Mouse (Mus musculus): ENCODE data around the gene Gtf2h2. TPM values are rescaled to one million over a fixed set of nuclear protein-coding genes. Genes with fewer than 3 reads are reported as not detected.
A peak's percentile ranks its signal among the peaks of the same experiment; 100 is the strongest.

Gtf2h2 gene
- polyA plus RNA-seq, 1 experiment from 2014 or later = 13.4 TPM

- ATAC-seq (peak; percentile 57), DNase-seq (no peak)
- Histone ChIP-seq H3K4me3 (ENCODE audit: low read depth, low read length) (no peak overlapping the region), H3K9me3 (ENCODE audit: low read length) (no peaks in the 10 kb centered on the region), H3K36me3 (replicated peaks; ENCODE audit: insufficient read depth, low read length) (no peaks in the 10 kb centered on the region; the same call in 1 of the 2 replicates), H3K27ac (ENCODE audit: low read depth) (0 out of 2 replicates have a peak overlapping the region, but pooled peaks have one; percentile 34), H3K9ac (replicated peaks) (no peak overlapping the region), H3K4me1 (ENCODE audit: insufficient read depth) (peaks cover 19% of the 10 kb centered on the region), H3K27me3 (ENCODE audit: insufficient read depth, low read length) (no peaks in the 10 kb centered on the region), H3K4me2 (ENCODE audit: low read depth, low read length) (no peak overlapping the region)
- WGBS (ENCODE audit: insufficient replicate concordance) = 61% methylated on average over 2 of the region's 2 CpGs
- no peak for TF ChIP-seq CTCF (IDR thresholded peaks at IDR 0.05; ENCODE audit: low read depth)
- TF ChIP-seq EP300 (IDR thresholded peaks at IDR 0.05; ENCODE audit: low read depth) = no peak
Measured at GRCm38 (mm10) chr13:100523698-100524097, 31.3 kb upstream of the Gtf2h2 start.

DNA sequence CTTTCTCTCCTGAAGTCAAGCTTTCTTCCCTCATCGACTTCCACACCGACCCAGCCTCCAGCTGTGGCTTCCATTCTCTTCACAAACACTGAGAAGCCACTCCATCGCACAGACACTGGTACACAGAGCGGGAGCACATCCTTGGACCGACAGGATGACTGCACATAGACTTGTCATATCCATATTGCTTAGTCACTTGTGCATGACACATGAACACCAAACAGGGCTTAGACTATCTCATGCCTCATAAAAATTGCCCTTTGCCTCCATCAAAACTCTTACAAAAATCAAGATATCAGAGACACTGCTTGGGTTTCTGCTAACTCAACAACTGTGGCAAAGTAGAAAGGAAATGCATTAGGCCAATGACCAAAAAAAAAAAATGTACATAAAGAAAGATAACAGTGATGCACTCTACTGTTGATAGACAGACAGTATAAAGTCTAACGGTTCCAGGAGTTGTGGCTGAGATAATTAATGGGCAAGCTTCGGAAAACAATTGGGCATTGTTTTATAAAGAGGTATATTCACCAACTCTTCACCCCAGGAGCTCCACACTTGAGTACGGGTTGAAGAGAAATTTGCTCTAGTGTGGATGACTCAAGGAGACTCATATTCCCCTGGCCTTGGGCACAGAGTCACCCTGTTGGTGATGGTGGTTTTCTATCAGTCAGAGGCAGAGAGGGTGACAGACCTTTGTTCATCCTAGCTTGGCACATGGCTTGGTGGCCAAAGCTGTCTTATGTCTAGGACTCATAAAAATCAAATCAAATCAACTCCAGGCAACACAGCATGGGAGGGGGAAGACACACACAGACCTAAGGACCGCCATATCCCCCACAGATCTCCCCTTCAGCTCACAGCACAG lies 29.6 kb upstream of the Gtf2h2 start:
- DNase-seq = no peak
- Histone ChIP-seq H3K4me3 (ENCODE audit: low read depth, low read length) (no peak overlapping the region), H3K9ac (replicated peaks) (no peak overlapping the region), H3K36me3 (replicated peaks; ENCODE audit: insufficient read depth, low read length) (no peaks in the 10 kb centered on the region), H3K4me2 (ENCODE audit: low read depth, low read length) (no peak overlapping the region), H3K9me3 (ENCODE audit: low read length) (no peaks in the 10 kb centered on the region), H3K27ac (ENCODE audit: low read depth) (no peak overlapping the region), H3K4me1 (ENCODE audit: insufficient read depth) (peaks cover 19% of the 10 kb centered on the region), H3K27me3 (ENCODE audit: insufficient read depth, low read length) (no peaks in the 10 kb centered on the region)
- 72% methylated on average over 9 of the region's 9 CpGs for WGBS (ENCODE audit: insufficient replicate concordance)
- no peak for TF ChIP-seq CTCF (IDR thresholded peaks at IDR 0.05; ENCODE audit: low read depth)
- no peak for TF ChIP-seq EP300 (IDR thresholded peaks at IDR 0.05; ENCODE audit: low read depth)
- no peak for ATAC-seq

DNA sequence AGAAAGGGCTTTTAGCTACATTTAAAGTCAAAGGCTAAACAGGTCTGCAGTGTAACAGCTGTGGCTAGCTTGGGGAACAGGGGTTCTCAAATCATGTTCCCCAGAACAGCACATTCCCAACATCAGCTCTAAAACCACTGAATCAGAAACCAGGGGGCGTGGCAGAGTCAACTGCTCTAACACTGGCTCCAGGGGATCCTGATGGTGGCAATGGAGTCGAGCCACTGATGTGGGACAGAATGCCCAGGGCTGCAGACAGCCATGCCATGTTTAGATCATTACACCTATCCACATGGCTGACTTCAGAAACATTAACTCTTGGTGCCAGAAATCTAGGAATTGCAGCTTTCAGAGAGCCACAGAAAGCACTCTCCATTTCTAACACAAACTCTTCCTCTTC lies 26.8 kb upstream of the Gtf2h2 start:
- Histone ChIP-seq H3K9me3 (ENCODE audit: low read length) (no peaks in the 10 kb centered on the region), H3K27ac (ENCODE audit: low read depth) (no peak overlapping the region), H3K4me3 (ENCODE audit: low read depth, low read length) (no peak overlapping the region), H3K27me3 (ENCODE audit: insufficient read depth, low read length) (no peaks in the 10 kb centered on the region), H3K4me1 (ENCODE audit: insufficient read depth) (peaks cover 11% of the 10 kb centered on the region; the same call in 1 of the 2 replicates), H3K36me3 (replicated peaks; ENCODE audit: insufficient read depth, low read length) (no peaks in the 10 kb centered on the region), H3K9ac (replicated peaks) (no peak overlapping the region), H3K4me2 (ENCODE audit: low read depth, low read length) (no peak overlapping the region)
- DNase-seq (no peak), ATAC-seq (no peak)
- 79% methylated on average over 2 of the region's 2 CpGs for WGBS (ENCODE audit: insufficient replicate concordance)
- TF ChIP-seq CTCF (IDR thresholded peaks at IDR 0.05; ENCODE audit: low read depth) = no peak
- no peak for TF ChIP-seq EP300 (IDR thresholded peaks at IDR 0.05; ENCODE audit: low read depth)

DNA sequence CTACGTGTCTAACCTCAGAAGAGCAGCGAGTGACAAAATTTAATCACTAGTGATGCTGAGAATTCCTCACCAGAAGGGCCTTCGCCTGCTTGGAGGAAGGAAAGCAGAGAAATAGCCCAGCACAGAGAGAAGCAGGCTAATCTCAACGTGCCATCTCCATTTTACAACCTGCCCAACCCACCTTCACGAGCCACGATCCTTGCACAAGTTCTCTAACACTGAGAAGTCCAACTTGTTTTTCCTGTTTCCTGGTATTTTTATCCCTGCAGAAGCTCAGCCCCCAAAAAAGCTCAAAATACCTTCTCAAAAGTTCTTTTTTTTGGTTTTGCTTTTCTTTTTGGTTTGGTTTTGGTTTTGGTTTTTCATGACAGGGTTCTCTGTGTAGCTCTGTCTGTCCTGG lies 25.8 kb upstream of the Gtf2h2 start:
- no peaks in the 10 kb centered on the region for H3K27me3 ChIP-seq (ENCODE audit: insufficient read depth, low read length)
- ATAC-seq (no peak), DNase-seq (no peak)
- H3K4me2 ChIP-seq (ENCODE audit: low read depth, low read length) = no peak overlapping the region
- H3K4me3 ChIP-seq (ENCODE audit: low read depth, low read length) = no peak overlapping the region
- H3K27ac ChIP-seq (ENCODE audit: low read depth) = no peak overlapping the region
- WGBS (ENCODE audit: insufficient replicate concordance) = 63% methylated on average over 6 of the region's 6 CpGs
- no peaks in the 10 kb centered on the region for H3K9me3 ChIP-seq (ENCODE audit: low read length)
- H3K9ac ChIP-seq (replicated peaks) = no peak overlapping the region
- TF ChIP-seq CTCF (IDR thresholded peaks at IDR 0.05; ENCODE audit: low read depth) (no peak), EP300 (IDR thresholded peaks at IDR 0.05; ENCODE audit: low read depth) (no peak)
- H3K36me3 ChIP-seq (replicated peaks; ENCODE audit: insufficient read depth, low read length) = no peaks in the 10 kb centered on the region
- H3K4me1 ChIP-seq (ENCODE audit: insufficient read depth) = peaks cover 8% of the 10 kb centered on the region; the same call in 1 of the 2 replicates

DNA sequence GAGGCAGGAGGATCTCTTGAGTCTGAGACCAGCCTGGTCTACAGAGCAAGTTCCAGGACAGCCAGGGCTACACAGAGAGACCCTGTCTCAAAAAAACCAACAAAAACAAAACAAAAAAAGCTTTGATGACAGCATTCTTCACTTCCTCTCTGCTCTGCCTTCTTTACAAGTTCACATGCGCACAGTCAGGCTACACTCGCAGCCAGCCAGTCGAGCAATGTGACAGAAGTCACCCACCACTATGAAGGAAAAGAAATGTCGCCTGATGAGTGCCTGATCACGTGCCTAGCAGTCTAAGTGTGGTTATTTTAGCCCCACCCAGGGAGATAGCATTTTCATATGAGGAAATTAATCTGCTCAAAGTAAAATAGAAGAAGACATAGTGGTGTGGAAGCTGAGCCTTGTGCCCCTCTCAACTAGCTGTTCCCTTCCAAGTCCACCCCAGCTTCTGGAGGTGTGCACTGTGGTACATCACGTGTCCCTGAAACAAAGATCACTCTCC lies 25.3 kb upstream of the Gtf2h2 start:
- no peak overlapping the region for H3K4me2 ChIP-seq (ENCODE audit: low read depth, low read length)
- 68% methylated on average over 6 of the region's 6 CpGs for WGBS (ENCODE audit: insufficient replicate concordance)

GRCm38 (mm10) chr13:100516213-100517105 lies 24.1 kb upstream of the Gtf2h2 start:
- no peak overlapping the region for H3K9ac ChIP-seq (replicated peaks)
- 73% methylated on average over 12 of the region's 12 CpGs for WGBS (ENCODE audit: insufficient replicate concordance)
- ATAC-seq = no peak
- TF ChIP-seq EP300 (IDR thresholded peaks at IDR 0.05; ENCODE audit: low read depth) (no peak), CTCF (IDR thresholded peaks at IDR 0.05; ENCODE audit: low read depth) (no peak)
- DNase-seq = no peak
- no peak overlapping the region for H3K4me3 ChIP-seq (ENCODE audit: low read depth, low read length)
- H3K9me3 ChIP-seq (ENCODE audit: low read length) = no peaks in the 10 kb centered on the region
- no peaks in the 10 kb centered on the region for H3K36me3 ChIP-seq (replicated peaks; ENCODE audit: insufficient read depth, low read length)
- no peaks in the 10 kb centered on the region; the same call in 1 of the 2 replicates for H3K4me1 ChIP-seq (ENCODE audit: insufficient read depth)
- H3K4me2 ChIP-seq (ENCODE audit: low read depth, low read length) = no peak overlapping the region
- H3K27me3 ChIP-seq (ENCODE audit: insufficient read depth, low read length) = no peaks in the 10 kb centered on the region
- H3K27ac ChIP-seq (ENCODE audit: low read depth) = no peak overlapping the region

More for the DNA sequence above, 25.3 kb upstream of the Gtf2h2 start:
- Histone ChIP-seq H3K9me3 (ENCODE audit: low read length) (no peaks in the 10 kb centered on the region), H3K36me3 (replicated peaks; ENCODE audit: insufficient read depth, low read length) (no peaks in the 10 kb centered on the region), H3K4me3 (ENCODE audit: low read depth, low read length) (no peak overlapping the region), H3K9ac (replicated peaks) (no peak overlapping the region), H3K4me1 (ENCODE audit: insufficient read depth) (peaks cover 3% of the 10 kb centered on the region; the same call in 1 of the 2 replicates), H3K27me3 (ENCODE audit: insufficient read depth, low read length) (no peaks in the 10 kb centered on the region), H3K27ac (ENCODE audit: low read depth) (no peak overlapping the region)
- no peak for DNase-seq
- TF ChIP-seq EP300 (IDR thresholded peaks at IDR 0.05; ENCODE audit: low read depth) (no peak), CTCF (IDR thresholded peaks at IDR 0.05; ENCODE audit: low read depth) (no peak)
- no peak for ATAC-seq
